Mouse (Mus musculus) left cerebral cortex, postnatal 10 days (tissue): ENCODE data around the gene Palm2. TPM values are rescaled to one million over a fixed set of nuclear protein-coding genes. Genes with fewer than 3 reads are reported as not detected.

Experiments used
- total RNA-seq, 2 experiments: library from RNA; stranded (reverse); gene quantifications; 2 replicates each; pipeline ENCODE4 v1.2.3; 2021

The Palm2 gene
- total RNA-seq, 2 experiments from 2014 or later: 72.9 to 73.2 TPM

Other genes starting within 250 kb of the Palm2 start
- 10 to 100 TPM; 23.2 to 25.7 TPM for gene Ptpn3, start 132.4 kb upstream of the Palm2 start, total RNA-seq
- 10 to 100 TPM; 19.1 to 20.7 TPM for gene Pakap, start 133.9 kb downstream of the Palm2 start, total RNA-seq